Mouse (Mus musculus) liver, embryonic 16.5 days (tissue): ENCODE results near the gene Slc25a11. TPM values are rescaled to one million over a fixed set of nuclear protein-coding genes. Genes with fewer than 3 reads are reported as not detected.

Experiments
- ATAC-seq: fragments of 200-750 bp; cut with Nextera tagmentation; 2 replicates; pipeline ENCODE4 v1.8.0; 2017; ENCODE audit warnings: low read depth, mild to moderate bottlenecking, moderate number of reproducible peaks, moderate library complexity
- H3K27ac ChIP-seq: fragments of 300-500 bp; sonication (generic); 2 replicates; pipeline ENCODE4 v1.5.1; 2014; ENCODE audit warnings: mild to moderate bottlenecking, low read length
- H3K27me3 ChIP-seq: fragments of 300-500 bp; sonication (generic); 2 replicates; pipeline ENCODE4 v1.6.1; 2014; ENCODE audit warnings: low read depth, low read length, mixed read lengths; ENCODE audit not compliant: control insufficient read depth, insufficient read depth
- H3K36me3 ChIP-seq: fragments of 300-500 bp; sonication (generic); 2 replicates; pipeline ENCODE4 v1.6.1; 2014; ENCODE audit warnings: mild to moderate bottlenecking; ENCODE audit not compliant: control insufficient read depth, insufficient read depth
- H3K4me1 ChIP-seq: fragments of 300-500 bp; sonication (generic); 2 replicates; pipeline ENCODE4 v1.6.1; 2014; ENCODE audit warnings: low read depth, low read length, mixed read lengths; ENCODE audit not compliant: control insufficient read depth
- H3K4me2 ChIP-seq: fragments of 300-500 bp; sonication (generic); 2 replicates; pipeline ENCODE4 v1.6.1; 2014; ENCODE audit warnings: low read depth, low read length, mixed read lengths
- H3K4me3 ChIP-seq: fragments of 300-500 bp; sonication (generic); 2 replicates; pipeline ENCODE4 v1.5.1; 2014; ENCODE audit warnings: low read depth, mild to moderate bottlenecking, low read length
- H3K9ac ChIP-seq: fragments of 300-500 bp; sonication (generic); 2 replicates; pipeline ENCODE4 v1.6.1; 2014; ENCODE audit warnings: low read depth, low read length
- H3K9me3 ChIP-seq: fragments of 300-500 bp; sonication (generic); replicated peaks from 2 replicates; pipeline ENCODE4 v1.6.1; 2016; ENCODE audit warnings: low read length; ENCODE audit not compliant: control insufficient read depth
- WGBS: fragments of 180-500 bp; shearing (Covaris S2); extraction: QIAGEN DNeasy Blood & Tissue Kit; methylation state at CpG from one replicate; pipeline ENCODE4 v1.1.7; 2014; ENCODE audit not compliant: insufficient replicate concordance; 5-methylcytosine and 5-hydroxymethylcytosine counted together
- polyA plus RNA-seq: library from polyadenylated mRNA; unstranded; fragments of >200 nt; fragmentation: Nextera tagmentation; extraction: Ambion mirVana; gene quantifications from 2 replicates; pipeline ENCODE4 v1.2.1, GENCODE M21; 2015

Slc25a11 gene
- polyA plus RNA-seq, 1 experiment from 2014 or later: 79.2 TPM

- Histone ChIP-seq H3K36me3 (peaks cover 48% of the 10 kb centered on the region), H3K27me3 (no peaks in the 10 kb centered on the region), H3K4me1 (peaks cover 65% of the 10 kb centered on the region), H3K4me2 (peak overlapping the region; percentile 79), H3K27ac (peak overlapping the region; percentile 99), H3K9me3 (no peaks in the 10 kb centered on the region), H3K9ac (peak overlapping the region; percentile 96), H3K4me3 (peak overlapping the region; percentile 97)
- ATAC-seq: no peak
- WGBS: 70% methylated on average over 8 of the region's 8 CpGs
These were observed 2.0 kb upstream of the Slc25a11 start for GRCm38 (mm10) chr11:70649185-70649734.

GRCm38 (mm10) chr11:70648512-70648911 is 1.2 kb upstream of the Slc25a11 start:
- Histone ChIP-seq H3K9ac (peak overlapping the region; percentile 96), H3K4me2 (peak overlapping the region; percentile 79), H3K27me3 (no peaks in the 10 kb centered on the region), H3K9me3 (no peaks in the 10 kb centered on the region), H3K36me3 (peaks cover 52% of the 10 kb centered on the region), H3K4me1 (peaks cover 65% of the 10 kb centered on the region), H3K4me3 (peak overlapping the region; percentile 97), H3K27ac (peak overlapping the region; percentile 99)
- ATAC-seq: no peak
- 20% methylated on average over 4 of the region's 4 CpGs for WGBS

GRCm38 (mm10) chr11:70647716-70648420 is 589 bp upstream of the Slc25a11 start:
- peaks cover 52% of the 10 kb centered on the region for H3K36me3 ChIP-seq
- peak; percentile 11; the same call in 1 of the 2 replicates for ATAC-seq
- peaks cover 63% of the 10 kb centered on the region for H3K4me1 ChIP-seq
- peak overlapping the region; percentile 79 for H3K4me2 ChIP-seq
- H3K27me3 ChIP-seq: no peaks in the 10 kb centered on the region
- peak overlapping the region; percentile 99 for H3K27ac ChIP-seq
- H3K9ac ChIP-seq: peak overlapping the region; percentile 96
- H3K4me3 ChIP-seq: peak overlapping the region; percentile 97
- H3K9me3 ChIP-seq: no peaks in the 10 kb centered on the region
- 2% methylated on average over 28 of the region's 28 CpGs for WGBS

GRCm38 (mm10) chr11:70646259-70646555 is 1.1 kb downstream of the Slc25a11 start:
- Histone ChIP-seq H3K9ac (peak overlapping the region; percentile 93), H3K4me1 (peaks cover 47% of the 10 kb centered on the region), H3K4me3 (peak overlapping the region; percentile 97), H3K27ac (peak overlapping the region; percentile 99), H3K27me3 (no peaks in the 10 kb centered on the region), H3K4me2 (peak overlapping the region; percentile 93), H3K36me3 (peaks cover 37% of the 10 kb centered on the region), H3K9me3 (no peaks in the 10 kb centered on the region)
- no peak for ATAC-seq
- WGBS: 16% methylated on average over 3 of the region's 3 CpGs

- Histone ChIP-seq H3K4me3 (peak overlapping the region; percentile 97), H3K27ac (no peak overlapping the region; the same call in 1 of the 2 replicates), H3K9me3 (no peaks in the 10 kb centered on the region), H3K27me3 (no peaks in the 10 kb centered on the region), H3K36me3 (peaks cover 31% of the 10 kb centered on the region), H3K4me2 (peak overlapping the region; percentile 93), H3K9ac (peak overlapping the region; percentile 93), H3K4me1 (peaks cover 41% of the 10 kb centered on the region)
- 70% methylated on average over 12 of the region's 12 CpGs for WGBS
- no peak for ATAC-seq
These were observed 1.6 kb downstream of the Slc25a11 start for GRCm38 (mm10) chr11:70645461-70646258.

GRCm38 (mm10) chr11:70644564-70645103 is 2.6 kb downstream of the Slc25a11 start:
- no peak overlapping the region for H3K4me2 ChIP-seq
- no peak for ATAC-seq
- no peak overlapping the region for H3K27ac ChIP-seq
- H3K27me3 ChIP-seq: no peaks in the 10 kb centered on the region
- H3K4me1 ChIP-seq: peaks cover 36% of the 10 kb centered on the region
- no peak overlapping the region for H3K4me3 ChIP-seq
- H3K36me3 ChIP-seq: peaks cover 21% of the 10 kb centered on the region
- no peaks in the 10 kb centered on the region for H3K9me3 ChIP-seq
- no peak overlapping the region for H3K9ac ChIP-seq
- WGBS: 85% methylated on average over 8 of the region's 8 CpGs

- 81% methylated on average over 6 of the region's 6 CpGs for WGBS
- Histone ChIP-seq H3K9ac (no peak overlapping the region), H3K4me1 (peaks cover 36% of the 10 kb centered on the region), H3K9me3 (no peaks in the 10 kb centered on the region), H3K36me3 (peaks cover 13% of the 10 kb centered on the region), H3K4me3 (no peak overlapping the region), H3K27me3 (no peaks in the 10 kb centered on the region), H3K4me2 (no peak overlapping the region), H3K27ac (no peak overlapping the region)
- ATAC-seq: no peak
These were observed 4.2 kb downstream of the Slc25a11 start for GRCm38 (mm10) chr11:70643051-70643450.

GRCm38 (mm10) chr11:70641241-70641640 is 6.0 kb downstream of the Slc25a11 start:
- Histone ChIP-seq H3K4me1 (peaks cover 39% of the 10 kb centered on the region), H3K9ac (no peak overlapping the region), H3K4me2 (no peak overlapping the region), H3K4me3 (no peak overlapping the region), H3K27ac (no peak overlapping the region), H3K36me3 (peaks cover 13% of the 10 kb centered on the region), H3K27me3 (no peaks in the 10 kb centered on the region), H3K9me3 (no peaks in the 10 kb centered on the region)
- ATAC-seq: no peak
- 54% methylated on average over 7 of the region's 7 CpGs for WGBS
